Mouse (Mus musculus) CH12.LX (cell line): Measurements from ENCODE around the gene Irs2. TPM values are rescaled to one million over a fixed set of nuclear protein-coding genes. Genes with fewer than 3 reads are reported as not detected.

Experiments used
- DNase-seq: peaks from one replicate; pipeline ENCODE4 v3.0.0-alpha.2; 2013; ENCODE audit errors: extremely low read depth
- H3K27ac ChIP-seq: 2 replicates; pipeline ENCODE4 v1.5.1; 2012; ENCODE audit warnings: low read depth, mild to moderate bottlenecking, control low read depth, moderate library complexity; ENCODE audit not compliant: insufficient read depth
- H3K27me3 ChIP-seq: replicated peaks from 2 replicates; pipeline ENCODE3; 2012; ENCODE audit warnings: inconsistent platforms
- H3K36me3 ChIP-seq, 2 experiments: replicated peaks in 1 of 2; 2 replicates each; pipeline versions ENCODE3 to v1.6.1; 2012; ENCODE audit warnings: inconsistent platforms in 1 of 2, low read length in 1 of 2, mild to moderate bottlenecking in 1 of 2, mixed read lengths in 1 of 2, moderate library complexity in 1 of 2; ENCODE audit not compliant: control insufficient read depth in 1 of 2, insufficient read depth in 1 of 2
- H3K4me1 ChIP-seq, 2 experiments: 2 replicates each; pipeline ENCODE4 v1.6.1; 2012; ENCODE audit warnings: inconsistent platforms in 1 of 2, moderate library complexity in 1 of 2; ENCODE audit not compliant: insufficient read depth in 2 of 2, control insufficient read depth in 1 of 2
- H3K4me2 ChIP-seq: 2 replicates; pipeline ENCODE4 v1.6.1; 2012; ENCODE audit warnings: low read depth, mild to moderate bottlenecking, control low read depth; ENCODE audit not compliant: poor library complexity, insufficient read depth, severe bottlenecking
- H3K4me3 ChIP-seq, 3 experiments: fragments of 150-350 bp in 1 of 3; sonication (generic) in 1 of 3; replicated peaks in 1 of 3; 2 replicates each; pipeline versions ENCODE3 to v1.5.1; 2011 to 2012; ENCODE audit warnings: low read depth in 2 of 3, low read length in 2 of 3, mild to moderate bottlenecking in 2 of 3, moderate library complexity in 2 of 3, control low read depth in 1 of 3, improper control_type of control experiment in 1 of 3, inconsistent platforms in 1 of 3, mixed read lengths in 1 of 3; ENCODE audit not compliant: poor library complexity in 1 of 3
- H3K79me2 ChIP-seq: replicated peaks from 2 replicates; pipeline ENCODE4 v1.6.1; 2012; ENCODE audit warnings: mild to moderate bottlenecking, moderate library complexity; ENCODE audit not compliant: control insufficient read depth, poor library complexity, insufficient read depth, severe bottlenecking; ENCODE audit errors: extremely low read depth
- H3K9ac ChIP-seq: 2 replicates; pipeline ENCODE4 v1.6.1; 2012; ENCODE audit warnings: low read depth, mild to moderate bottlenecking, control low read depth, moderate library complexity; ENCODE audit not compliant: insufficient read depth
- H3K9me3 ChIP-seq: replicated peaks from 2 replicates; pipeline ENCODE3; 2012; ENCODE audit warnings: low read length, inconsistent platforms, mixed read lengths
- BHLHE40 ChIP-seq: IDR thresholded peaks from 2 replicates; pipeline ENCODE4 v1.6.1; 2011; ENCODE audit warnings: mild to moderate bottlenecking, low read depth, low read length, improper control_type of control experiment
- CHD1 ChIP-seq: IDR thresholded peaks from 2 replicates; pipeline ENCODE4 v1.6.1; 2012; ENCODE audit warnings: low read depth, low read length, improper control_type of control experiment, inconsistent platforms
- CHD2 ChIP-seq: IDR thresholded peaks from 2 replicates; pipeline ENCODE4 v1.6.1; 2011; ENCODE audit warnings: low read length, improper control_type of control experiment
- CTCF ChIP-seq, 2 experiments: IDR thresholded peaks in 1 of 2; conservative IDR thresholded peaks in 1 of 2; 2 replicates each; pipeline ENCODE4 v1.5.1; 2011 to 2012; ENCODE audit warnings: low read depth in 2 of 2, low read length in 2 of 2, improper control_type of control experiment in 1 of 2, inconsistent platforms in 1 of 2, mild to moderate bottlenecking in 1 of 2, moderate library complexity in 1 of 2
- E2F4 ChIP-seq: IDR thresholded peaks from 2 replicates; pipeline ENCODE4 v1.6.1; 2011; ENCODE audit warnings: low read depth, low read length, improper control_type of control experiment; ENCODE audit not compliant: insufficient replicate concordance
- ELF1 ChIP-seq: IDR thresholded peaks from 2 replicates; pipeline ENCODE4 v1.6.1; 2014; ENCODE audit warnings: low read depth, mild to moderate bottlenecking, inconsistent platforms, low read length, improper control_type of control experiment
- EP300 ChIP-seq: IDR thresholded peaks from 2 replicates; pipeline ENCODE4 v1.6.1; 2011; ENCODE audit warnings: low read length, improper control_type of control experiment
- ETS1 ChIP-seq: conservative IDR thresholded peaks from 2 replicates; pipeline ENCODE4 v1.6.1; 2012; ENCODE audit warnings: low read depth, mild to moderate bottlenecking, inconsistent platforms, low read length, improper control_type of control experiment, moderate library complexity
- GABPA ChIP-seq: IDR thresholded peaks from 2 replicates; pipeline ENCODE4 v1.6.1; 2012; ENCODE audit warnings: low read depth, low read length, improper control_type of control experiment, inconsistent platforms; ENCODE audit not compliant: insufficient replicate concordance
- IRF4 ChIP-seq: IDR thresholded peaks from 2 replicates; pipeline ENCODE4 v1.6.1; 2014; ENCODE audit warnings: low read depth, mild to moderate bottlenecking, inconsistent platforms, low read length, improper control_type of control experiment
- JUN ChIP-seq: IDR thresholded peaks from 2 replicates; pipeline ENCODE4 v1.6.1; 2011; ENCODE audit warnings: low read depth, mild to moderate bottlenecking, low read length, improper control_type of control experiment, moderate library complexity; ENCODE audit not compliant: insufficient read depth
- JUND ChIP-seq: conservative IDR thresholded peaks from 2 replicates; pipeline ENCODE4 v1.6.1; 2011; ENCODE audit warnings: low read depth, low read length, improper control_type of control experiment
- KAT2A ChIP-seq: IDR thresholded peaks from 2 replicates; pipeline ENCODE4 v1.6.1; 2012; ENCODE audit warnings: low read length, improper control_type of control experiment, inconsistent platforms; ENCODE audit not compliant: insufficient replicate concordance
- MAX ChIP-seq: IDR thresholded peaks from 2 replicates; pipeline ENCODE4 v1.6.1; 2011; ENCODE audit warnings: low read length, improper control_type of control experiment
- MAZ ChIP-seq: IDR thresholded peaks from 2 replicates; pipeline ENCODE4 v1.6.1; 2012; ENCODE audit warnings: low read depth, mild to moderate bottlenecking, inconsistent platforms, low read length, improper control_type of control experiment, moderate library complexity
- MEF2A ChIP-seq: IDR thresholded peaks from 2 replicates; pipeline ENCODE4 v1.6.1; 2014; ENCODE audit warnings: low read depth, mild to moderate bottlenecking, inconsistent platforms, low read length, improper control_type of control experiment, borderline replicate concordance
- MXI1 ChIP-seq: IDR thresholded peaks from 2 replicates; pipeline ENCODE4 v1.6.1; 2011; ENCODE audit warnings: mild to moderate bottlenecking, low read depth, low read length, improper control_type of control experiment
- MYC ChIP-seq: IDR thresholded peaks from 2 replicates; pipeline ENCODE4 v1.6.1; 2011; ENCODE audit warnings: low read depth, mild to moderate bottlenecking, improper control_type of control experiment, low read length
- NELFE ChIP-seq: IDR thresholded peaks from 2 replicates; pipeline ENCODE4 v1.6.1; 2011; ENCODE audit warnings: low read depth, low read length, improper control_type of control experiment
- NRF1 ChIP-seq: IDR thresholded peaks from 2 replicates; pipeline ENCODE4 v1.6.1; 2014; ENCODE audit warnings: low read depth, mild to moderate bottlenecking, inconsistent platforms, low read length, improper control_type of control experiment, moderate library complexity
- PAX5 ChIP-seq: IDR thresholded peaks from 2 replicates; pipeline ENCODE4 v1.6.1; 2012; ENCODE audit warnings: low read length, inconsistent platforms, mixed read lengths
- POLR2A ChIP-seq: IDR thresholded peaks from 2 replicates; pipeline ENCODE4 v1.6.1; 2011; ENCODE audit warnings: low read depth, mild to moderate bottlenecking, improper control_type of control experiment, low read length
- POLR2AphosphoS2 ChIP-seq: IDR thresholded peaks from 2 replicates; pipeline ENCODE4 v1.6.1; 2011; ENCODE audit warnings: low read depth, low read length, improper control_type of control experiment
- RAD21 ChIP-seq: IDR thresholded peaks from 2 replicates; pipeline ENCODE4 v1.6.1; 2011; ENCODE audit warnings: low read depth, mild to moderate bottlenecking, low read length, improper control_type of control experiment, moderate library complexity
- RCOR1 ChIP-seq: conservative IDR thresholded peaks from 2 replicates; pipeline ENCODE4 v1.6.1; 2012; ENCODE audit warnings: low read depth, mild to moderate bottlenecking, inconsistent platforms, low read length, improper control_type of control experiment
- SIN3A ChIP-seq: IDR thresholded peaks from 2 replicates; pipeline ENCODE4 v1.6.1; 2012; ENCODE audit warnings: low read length, improper control_type of control experiment, inconsistent platforms
- SMC3 ChIP-seq: IDR thresholded peaks from 2 replicates; pipeline ENCODE4 v1.6.1; 2011; ENCODE audit warnings: low read depth, low read length, improper control_type of control experiment
- TBP ChIP-seq: conservative IDR thresholded peaks from 2 replicates; pipeline ENCODE4 v1.6.1; 2011; ENCODE audit warnings: low read depth, low read length, improper control_type of control experiment
- TCF12 ChIP-seq: IDR thresholded peaks from 2 replicates; pipeline ENCODE4 v1.6.1; 2014; ENCODE audit warnings: low read depth, mild to moderate bottlenecking, inconsistent platforms, low read length, improper control_type of control experiment
- UBTF ChIP-seq: IDR thresholded peaks from 2 replicates; pipeline ENCODE4 v1.6.1; 2012; ENCODE audit warnings: low read depth, mild to moderate bottlenecking, inconsistent platforms, low read length, improper control_type of control experiment, moderate library complexity
- USF2 ChIP-seq: conservative IDR thresholded peaks from 2 replicates; pipeline ENCODE4 v1.6.1; 2011; ENCODE audit warnings: low read depth, low read length, improper control_type of control experiment
- ZC3H11A ChIP-seq: IDR thresholded peaks from 2 replicates; pipeline ENCODE4 v1.6.1; 2012; ENCODE audit warnings: low read depth, mild to moderate bottlenecking, inconsistent platforms, low read length, improper control_type of control experiment
- ZKSCAN1 ChIP-seq: IDR thresholded peaks from 2 replicates; pipeline ENCODE4 v1.6.1; 2012; ENCODE audit warnings: low read depth, inconsistent platforms, low read length, improper control_type of control experiment, borderline replicate concordance
- ZMIZ1 ChIP-seq: IDR thresholded peaks from 2 replicates; pipeline ENCODE4 v1.6.1; 2012; ENCODE audit warnings: low read depth, mild to moderate bottlenecking, inconsistent platforms, low read length, improper control_type of control experiment
- ZNF384 ChIP-seq: IDR thresholded peaks from 2 replicates; pipeline ENCODE4 v1.6.1; 2012; ENCODE audit warnings: low read depth, low read length, improper control_type of control experiment, inconsistent platforms
- dilution Hi-C: fragments of 300-500 bp; cut with MboI; formaldehyde crosslinking; loops from 2 replicates; pipeline ENCODE4 v1.14.3; 2020; ENCODE audit warnings: low sequenced_read_pairs; ENCODE audit not compliant: extremely low pct_unique_long_range_greater_than_20kb, extremely low pct_ligation_motif_present
- in situ Hi-C: fragments of 300-500 bp; cut with MboI; formaldehyde crosslinking; loops from 3 replicates; pipeline ENCODE4 v1.14.3; 2019; ENCODE audit warnings: low sequenced_read_pairs, low pct_ligation_motif_present, low pct_unique_long_range_greater_than_20kb, mixed read lengths
- polyA plus RNA-seq: library from polyadenylated mRNA; unstranded; fragments of >175 nt; gene quantifications from 2 replicates; pipeline ENCODE4 v1.2.1, GENCODE M21; 2012; ENCODE audit warnings: low read depth; ENCODE audit not compliant: insufficient read length
- total RNA-seq, 2 experiments: library from RNA; depleted of rRNA; stranded (reverse); fragments of 300-350 nt in 1 of 2; fragments of >200 nt in 1 of 2; gene quantifications; 2 replicates each; pipeline ENCODE4 v1.2.3; 2012 to 2014

Gene Irs2
- total and polyA plus RNA-seq, 3 experiments, result 0.24 to 1.1 TPM; not detected in 1

GRCm38 (mm10) chr8:11013258-11013657 is 5.0 kb upstream of the Irs2 start:
- Histone ChIP-seq H3K27me3 (no peaks in the 10 kb centered on the region), H3K4me3 (no peak overlapping the region), H3K9me3 (peaks cover 9% of the 10 kb centered on the region), H3K4me2 (no peak overlapping the region), H3K36me3 (no peaks in the 10 kb centered on the region), H3K4me1 (0 out of 4 replicates have a peak, but pooled peaks cover 2% of the 10 kb centered on the region in 2 experiments), H3K27ac (no peak overlapping the region), H3K9ac (no peak overlapping the region)
- peak; percentile 49 for DNase-seq
- dilution Hi-C loops, result no loop called here
- in situ Hi-C loops, result loop anchor here (10.0 kb wide), 1 partner anchor 428 kb away; no protein-coding TSS in a partner anchor
- TF ChIP-seq SIN3A (no peak), POLR2AphosphoS2 (no peak), ELF1 (no peak), ZC3H11A (peak; percentile 74), BHLHE40 (no peak), NELFE (no peak), IRF4 (no peak), ZMIZ1 (no peak), GABPA (no peak), EP300 (no peak), TCF12 (no peak), ZKSCAN1 (no peak), MEF2A (no peak), MXI1 (no peak), MAZ (no peak), ZNF384 (no peak), TBP (no peak), ETS1 (no peak), NRF1 (no peak), JUN (no peak), RAD21 (peak; percentile 83), CHD2 (no peak), MAX (no peak), RCOR1 (no peak), PAX5 (no peak), SMC3 (peak; percentile 93), KAT2A (no peak), JUND (no peak), USF2 (no peak), E2F4 (no peak), UBTF (no peak), CTCF (conservative IDR thresholded peaks at IDR 0.05 in 1 of 2, IDR thresholded peaks at IDR 0.05 in 1 of 2; ENCODE audit: low read depth in 2 of 2, low read length in 2 of 2) (peak; percentile 16 to 90; a peak in 2 of 4 replicates), MYC (no peak), CHD1 (no peak), POLR2A (no peak)
- TF ChIP-seq, all 38 proteins: peak for 4
- no peaks in the 10 kb centered on the region for H3K79me2 ChIP-seq
